Mouse (Mus musculus): ENCODE measurements at regions not wholly inside any gene's neighbourhood (a gene's known extent, or its start where the extent isn't known, plus 50 kb on each side); places are given as distances from the start of the nearest gene placed in this dataset.
A peak's percentile ranks its signal among the peaks of the same experiment; 100 is the strongest.

GRCm38 (mm10) chr9:111838069-111838820 lies 148.1 kb upstream of the Stac start:
- no peak overlapping the region for H3K27ac ChIP-seq (ENCODE audit: insufficient read depth, low read depth, low read length, poor library complexity, severe bottlenecking)
- no peak for DNase-seq (ENCODE audit: low read depth, low spot score)
- H3K9ac ChIP-seq (ENCODE audit: insufficient read depth, low read depth, low read length, poor library complexity, severe bottlenecking), result no peak overlapping the region
- H3K36me3 ChIP-seq (ENCODE audit: control insufficient read depth, insufficient read depth, low read length, poor library complexity, severe bottlenecking), result no peaks in the 10 kb centered on the region
- H3K4me3 ChIP-seq (ENCODE audit: insufficient read depth in 1 of 2, low read depth in 1 of 2, low read length in 2 of 2, poor library complexity in 1 of 2, severe bottlenecking in 1 of 2), result no peak overlapping the region
- H3K9me3 ChIP-seq (ENCODE audit: control insufficient read depth, insufficient read depth, low read depth, low read length), result no peaks in the 10 kb centered on the region
- no peaks in the 10 kb centered on the region for H3K4me1 ChIP-seq (ENCODE audit: control insufficient read depth in 2 of 2, insufficient read depth in 2 of 2, low read length in 2 of 2, poor library complexity in 1 of 2)
- in situ Hi-C loops (cut with MboI; ENCODE audit: low sequenced_read_pairs in 2 of 2, unreplicated experiment in 2 of 2), result no loop called here
- TF ChIP-seq ZC3H11A (IDR thresholded peaks at IDR 0.05; ENCODE audit: borderline replicate concordance, low read depth, low read length) (no peak), MAFK (IDR thresholded peaks at IDR 0.05; ENCODE audit: insufficient read depth, low read depth, low read length) (no peak), CHD2 (IDR thresholded peaks at IDR 0.05; ENCODE audit: low read depth, low read length) (no peak), HCFC1 (IDR thresholded peaks at IDR 0.05; ENCODE audit: borderline replicate concordance, insufficient read depth, low read length) (no peak), ZNF384 (IDR thresholded peaks at IDR 0.05; ENCODE audit: low read depth, low read length) (no peak)

GRCm38 (mm10) chr9:111822094-111822493 lies 131.9 kb upstream of the Stac start:
- in situ Hi-C loops (cut with MboI; ENCODE audit: low sequenced_read_pairs in 2 of 2, unreplicated experiment in 2 of 2), result no loop called here
- no peak overlapping the region for H3K9ac ChIP-seq (ENCODE audit: insufficient read depth, low read depth, low read length, poor library complexity, severe bottlenecking)

GRCm38 (mm10) chr9:111817461-111817860 lies 127.3 kb upstream of the Stac start:
- in situ Hi-C loops (cut with MboI; ENCODE audit: low sequenced_read_pairs in 2 of 2, unreplicated experiment in 2 of 2), result no loop called here

More at GRCm38 (mm10) chr9:111822094-111822493, 131.9 kb upstream of the Stac start:
- H3K4me3 ChIP-seq (ENCODE audit: insufficient read depth in 1 of 2, low read depth in 1 of 2, low read length in 2 of 2, poor library complexity in 1 of 2, severe bottlenecking in 1 of 2), result no peak overlapping the region
- H3K4me1 ChIP-seq (ENCODE audit: control insufficient read depth in 2 of 2, insufficient read depth in 2 of 2, low read length in 2 of 2, poor library complexity in 1 of 2), result no peaks in the 10 kb centered on the region
- H3K27ac ChIP-seq (ENCODE audit: insufficient read depth, low read depth, low read length, poor library complexity, severe bottlenecking), result no peak overlapping the region
- H3K9me3 ChIP-seq (ENCODE audit: control insufficient read depth, insufficient read depth, low read depth, low read length), result no peaks in the 10 kb centered on the region
- H3K36me3 ChIP-seq (ENCODE audit: control insufficient read depth, insufficient read depth, low read length, poor library complexity, severe bottlenecking), result no peaks in the 10 kb centered on the region
- no peak for DNase-seq (ENCODE audit: low read depth, low spot score)
- no peak for TF ChIP-seq CHD2 (IDR thresholded peaks at IDR 0.05; ENCODE audit: low read depth, low read length)
- no peak for TF ChIP-seq ZC3H11A (IDR thresholded peaks at IDR 0.05; ENCODE audit: borderline replicate concordance, low read depth, low read length)
- TF ChIP-seq MAFK (IDR thresholded peaks at IDR 0.05; ENCODE audit: insufficient read depth, low read depth, low read length), result no peak

GRCm38 (mm10) chr9:111804931-111805330 lies 114.8 kb upstream of the Stac start:
- no peak for DNase-seq (ENCODE audit: low read depth, low spot score)
- no peaks in the 10 kb centered on the region for H3K9me3 ChIP-seq (ENCODE audit: control insufficient read depth, insufficient read depth, low read depth, low read length)
- H3K4me3 ChIP-seq (ENCODE audit: insufficient read depth in 1 of 2, low read depth in 1 of 2, low read length in 2 of 2, poor library complexity in 1 of 2, severe bottlenecking in 1 of 2), result no peak overlapping the region
- TF ChIP-seq MAFK (IDR thresholded peaks at IDR 0.05; ENCODE audit: insufficient read depth, low read depth, low read length) (no peak), ZC3H11A (IDR thresholded peaks at IDR 0.05; ENCODE audit: borderline replicate concordance, low read depth, low read length) (no peak), HCFC1 (IDR thresholded peaks at IDR 0.05; ENCODE audit: borderline replicate concordance, insufficient read depth, low read length) (no peak), ZNF384 (IDR thresholded peaks at IDR 0.05; ENCODE audit: low read depth, low read length) (no peak), CHD2 (IDR thresholded peaks at IDR 0.05; ENCODE audit: low read depth, low read length) (no peak)
- H3K4me1 ChIP-seq (ENCODE audit: control insufficient read depth in 2 of 2, insufficient read depth in 2 of 2, low read length in 2 of 2, poor library complexity in 1 of 2), result no peaks in the 10 kb centered on the region
- H3K9ac ChIP-seq (ENCODE audit: insufficient read depth, low read depth, low read length, poor library complexity, severe bottlenecking), result no peak overlapping the region
- in situ Hi-C loops (cut with MboI; ENCODE audit: low sequenced_read_pairs in 2 of 2, unreplicated experiment in 2 of 2), result no loop called here
- H3K36me3 ChIP-seq (ENCODE audit: control insufficient read depth, insufficient read depth, low read length, poor library complexity, severe bottlenecking), result no peaks in the 10 kb centered on the region
- no peak overlapping the region for H3K27ac ChIP-seq (ENCODE audit: insufficient read depth, low read depth, low read length, poor library complexity, severe bottlenecking)

More at GRCm38 (mm10) chr9:111817461-111817860, 127.3 kb upstream of the Stac start:
- no peaks in the 10 kb centered on the region for H3K36me3 ChIP-seq (ENCODE audit: control insufficient read depth, insufficient read depth, low read length, poor library complexity, severe bottlenecking)
- no peak overlapping the region for H3K27ac ChIP-seq (ENCODE audit: insufficient read depth, low read depth, low read length, poor library complexity, severe bottlenecking)
- DNase-seq (ENCODE audit: low read depth, low spot score), result peak; percentile 17
- H3K9me3 ChIP-seq (ENCODE audit: control insufficient read depth, insufficient read depth, low read depth, low read length), result no peaks in the 10 kb centered on the region
- H3K4me1 ChIP-seq (ENCODE audit: control insufficient read depth in 2 of 2, insufficient read depth in 2 of 2, low read length in 2 of 2, poor library complexity in 1 of 2), result no peaks in the 10 kb centered on the region
- H3K9ac ChIP-seq (ENCODE audit: insufficient read depth, low read depth, low read length, poor library complexity, severe bottlenecking), result no peak overlapping the region
- no peak overlapping the region for H3K4me3 ChIP-seq (ENCODE audit: insufficient read depth in 1 of 2, low read depth in 1 of 2, low read length in 2 of 2, poor library complexity in 1 of 2, severe bottlenecking in 1 of 2)
- TF ChIP-seq HCFC1 (IDR thresholded peaks at IDR 0.05; ENCODE audit: borderline replicate concordance, insufficient read depth, low read length), result no peak
- no peak for TF ChIP-seq MAFK (IDR thresholded peaks at IDR 0.05; ENCODE audit: insufficient read depth, low read depth, low read length)
- no peak for TF ChIP-seq CHD2 (IDR thresholded peaks at IDR 0.05; ENCODE audit: low read depth, low read length)
- TF ChIP-seq ZNF384 (IDR thresholded peaks at IDR 0.05; ENCODE audit: low read depth, low read length), result no peak

Data from ES-E14 (cell line).